Mouse (Mus musculus): ENCODE measurements around the gene Elf2. TPM values are rescaled to one million over a fixed set of nuclear protein-coding genes. Genes with fewer than 3 reads are reported as not detected.
"Not testable (repeated sequence)": the region's sequence is repeated elsewhere in the genome, so short reads cannot be mapped to it uniquely, and the experiment has no call there.

Gene Elf2
- polyA plus RNA-seq, 1 experiment from 2014 or later = 37.9 TPM

DNA sequence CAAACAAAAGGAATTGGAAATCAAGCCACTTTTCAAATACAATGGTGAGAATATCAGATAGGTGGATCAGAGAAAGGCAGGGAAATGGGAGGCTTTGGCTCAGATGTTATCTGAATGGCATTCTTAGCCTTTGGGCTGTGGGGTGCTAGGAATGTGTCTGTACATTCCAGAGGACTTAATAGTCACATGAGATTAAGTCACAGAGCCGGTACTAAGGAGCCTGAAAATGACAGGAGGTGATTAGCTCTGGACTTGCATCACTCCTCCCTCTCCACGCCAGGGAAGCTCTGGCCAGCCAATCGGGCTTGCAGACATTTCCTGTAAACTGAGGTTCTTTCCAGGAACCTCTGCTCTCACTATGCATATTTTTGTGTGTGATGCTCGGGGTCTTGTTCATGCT is 119.6 kb downstream of the Elf2 start:
- Histone ChIP-seq H3K9ac (ENCODE audit: low read depth, low read length) (no peak overlapping the region), H3K4me3 (ENCODE audit: low read depth, low read length) (no peak overlapping the region), H3K4me2 (no peak overlapping the region), H3K27me3 (replicated peaks; ENCODE audit: control insufficient read depth, insufficient read depth, low read length) (no peaks in the 10 kb centered on the region), H3K4me1 (replicated peaks; ENCODE audit: control insufficient read depth, insufficient read depth, low read length) (peaks cover 9% of the 10 kb centered on the region), H3K9me3 (ENCODE audit: control insufficient read depth, low read length) (no peaks in the 10 kb centered on the region), H3K27ac (ENCODE audit: low read depth, low read length) (no peak overlapping the region), H3K36me3 (ENCODE audit: control insufficient read depth, insufficient read depth, low read length) (no peaks in the 10 kb centered on the region)
- DNase-seq (ENCODE audit: low spot score) (no peak), ATAC-seq (replicated peaks; ENCODE audit: low FRiP score) (no peak)
- 30% methylated on average over 4 of the region's 4 CpGs for WGBS

DNA sequence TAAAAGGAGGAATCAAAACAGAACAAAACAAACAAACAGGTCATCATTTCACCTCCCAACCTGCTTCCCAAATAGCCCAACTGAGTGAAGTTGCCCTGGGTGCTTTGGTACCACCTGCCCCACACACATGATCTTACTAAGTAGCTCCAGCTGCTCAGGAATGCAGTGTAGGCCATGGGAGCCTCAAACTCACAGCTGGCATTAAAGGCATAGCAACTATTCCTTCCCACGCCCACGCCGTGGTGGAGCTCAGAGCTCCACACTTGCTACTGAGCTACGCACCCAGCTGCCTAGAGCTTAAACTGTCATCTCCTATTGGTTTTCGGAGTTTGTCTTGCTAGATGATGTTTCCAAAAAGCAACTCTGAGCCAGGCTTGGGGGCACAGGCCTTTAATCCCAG is 121.2 kb downstream of the Elf2 start:
- Histone ChIP-seq H3K27ac (ENCODE audit: low read depth, low read length) (no peak overlapping the region), H3K27me3 (replicated peaks; ENCODE audit: control insufficient read depth, insufficient read depth, low read length) (no peaks in the 10 kb centered on the region), H3K4me1 (replicated peaks; ENCODE audit: control insufficient read depth, insufficient read depth, low read length) (peaks cover 9% of the 10 kb centered on the region), H3K36me3 (ENCODE audit: control insufficient read depth, insufficient read depth, low read length) (no peaks in the 10 kb centered on the region), H3K9me3 (ENCODE audit: control insufficient read depth, low read length) (no peaks in the 10 kb centered on the region), H3K9ac (ENCODE audit: low read depth, low read length) (no peak overlapping the region), H3K4me2 (no peak overlapping the region), H3K4me3 (ENCODE audit: low read depth, low read length) (no peak overlapping the region)
- no peak for ATAC-seq (replicated peaks; ENCODE audit: low FRiP score)
- DNase-seq (ENCODE audit: low spot score) = no peak
- 86% methylated on average over 5 of the region's 5 CpGs for WGBS

DNA sequence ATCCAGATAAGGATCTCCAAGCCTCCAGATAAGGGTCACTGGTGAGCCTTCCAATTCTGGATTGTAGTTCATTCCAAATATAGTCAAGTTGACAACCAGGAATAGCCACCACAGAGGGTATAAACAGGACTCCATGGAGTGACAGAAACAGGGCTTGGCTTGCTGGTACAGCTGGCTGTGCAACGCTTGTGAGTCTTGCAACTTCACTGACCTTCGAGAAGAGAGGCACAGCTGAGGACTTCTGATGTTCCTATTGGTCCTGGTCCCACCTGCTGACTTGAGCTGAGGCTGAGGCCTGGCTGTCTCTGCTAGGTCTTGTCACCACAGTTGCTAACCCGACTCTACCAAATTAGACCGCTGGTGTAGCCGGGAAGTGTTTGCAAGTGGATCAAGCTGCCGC is 122.1 kb downstream of the Elf2 start:
- not testable (repeated sequence) for H3K36me3 ChIP-seq (ENCODE audit: control insufficient read depth, insufficient read depth, low read length); H3K9ac ChIP-seq (ENCODE audit: low read depth, low read length); ATAC-seq (replicated peaks; ENCODE audit: low FRiP score); H3K9me3 ChIP-seq (ENCODE audit: control insufficient read depth, low read length); H3K27ac ChIP-seq (ENCODE audit: low read depth, low read length); H3K4me2 ChIP-seq; H3K4me1 ChIP-seq (replicated peaks; ENCODE audit: control insufficient read depth, insufficient read depth, low read length); H3K27me3 ChIP-seq (replicated peaks; ENCODE audit: control insufficient read depth, insufficient read depth, low read length); H3K4me3 ChIP-seq (ENCODE audit: low read depth, low read length); DNase-seq (ENCODE audit: low spot score)
- WGBS = 87% methylated on average over 6 of the region's 6 CpGs

DNA sequence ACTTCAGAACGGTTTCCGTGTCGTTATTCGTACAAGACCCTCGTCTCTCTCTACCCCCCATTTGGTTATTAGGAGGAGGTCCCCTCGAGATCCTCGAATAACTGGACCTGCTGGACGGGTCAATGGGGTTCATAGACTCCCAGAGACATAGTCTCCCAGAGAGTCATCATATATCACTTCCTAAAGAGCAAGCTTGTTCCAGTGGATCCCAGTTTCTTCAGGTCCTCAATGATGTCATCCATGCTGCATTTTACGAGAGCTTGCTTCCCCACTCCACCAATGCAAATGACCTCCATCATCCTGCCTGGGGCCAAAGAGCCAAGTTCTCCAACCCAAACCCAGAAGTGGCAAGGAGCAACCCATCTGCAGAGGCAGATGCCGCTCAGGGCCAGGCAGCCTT is 124.1 kb downstream of the Elf2 start:
- not testable (repeated sequence) for H3K4me2 ChIP-seq; H3K4me1 ChIP-seq (replicated peaks; ENCODE audit: control insufficient read depth, insufficient read depth, low read length); H3K4me3 ChIP-seq (ENCODE audit: low read depth, low read length); H3K27ac ChIP-seq (ENCODE audit: low read depth, low read length); H3K27me3 ChIP-seq (replicated peaks; ENCODE audit: control insufficient read depth, insufficient read depth, low read length); H3K36me3 ChIP-seq (ENCODE audit: control insufficient read depth, insufficient read depth, low read length); H3K9me3 ChIP-seq (ENCODE audit: control insufficient read depth, low read length); DNase-seq (ENCODE audit: low spot score); H3K9ac ChIP-seq (ENCODE audit: low read depth, low read length); ATAC-seq (replicated peaks; ENCODE audit: low FRiP score)
- WGBS = 75% methylated on average over 5 of the region's 10 CpGs

DNA sequence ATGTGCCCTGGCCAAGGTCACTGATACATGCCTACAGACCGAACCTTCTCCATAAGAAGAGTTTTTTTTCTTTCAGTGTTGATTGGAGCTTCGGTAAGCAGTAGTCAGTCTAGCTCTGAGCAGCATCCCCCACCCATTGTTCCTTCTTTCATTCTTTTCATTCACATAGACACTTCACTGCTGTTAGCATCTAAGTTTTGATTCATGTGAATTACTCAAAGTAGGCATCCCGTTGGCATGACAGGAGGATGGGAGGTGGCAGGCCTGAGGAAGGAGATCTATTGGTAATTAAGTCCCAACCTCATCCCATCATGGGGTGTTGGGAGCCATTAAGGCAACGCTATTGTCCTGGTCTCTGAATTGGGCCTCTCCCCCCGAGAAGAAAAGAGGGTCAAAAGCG is 124.8 kb downstream of the Elf2 start:
- DNase-seq (ENCODE audit: low spot score) (no peak), ATAC-seq (replicated peaks; ENCODE audit: low FRiP score) (no peak)
- H3K9ac ChIP-seq (ENCODE audit: low read depth, low read length) = no peak overlapping the region
- H3K4me2 ChIP-seq = no peak overlapping the region
- no peaks in the 10 kb centered on the region for H3K4me1 ChIP-seq (replicated peaks; ENCODE audit: control insufficient read depth, insufficient read depth, low read length)
- 71% methylated on average over 6 of the region's 6 CpGs for WGBS
- no peaks in the 10 kb centered on the region for H3K9me3 ChIP-seq (ENCODE audit: control insufficient read depth, low read length)
- no peaks in the 10 kb centered on the region for H3K36me3 ChIP-seq (ENCODE audit: control insufficient read depth, insufficient read depth, low read length)
- H3K27ac ChIP-seq (ENCODE audit: low read depth, low read length) = no peak overlapping the region
- no peak overlapping the region for H3K4me3 ChIP-seq (ENCODE audit: low read depth, low read length)
- no peaks in the 10 kb centered on the region for H3K27me3 ChIP-seq (replicated peaks; ENCODE audit: control insufficient read depth, insufficient read depth, low read length)

DNA sequence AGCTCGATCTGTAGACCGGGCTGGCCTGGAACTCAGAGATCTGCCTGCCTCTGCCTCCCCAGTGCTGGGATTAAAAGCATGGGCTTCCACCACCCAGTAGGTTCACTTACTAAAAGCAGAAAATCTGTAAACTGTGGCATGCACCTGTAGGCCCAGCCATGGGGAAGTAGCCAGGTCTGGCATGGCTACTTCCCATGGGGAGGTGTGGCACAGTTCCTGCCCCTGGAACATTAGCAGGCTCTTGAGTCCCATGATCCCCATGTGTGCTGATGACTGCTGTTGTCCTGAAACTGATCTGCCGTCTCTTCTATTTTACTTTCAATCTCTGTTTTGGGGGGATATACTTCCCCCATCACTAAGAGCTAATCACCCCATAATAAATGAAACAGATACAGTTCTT is 127.4 kb downstream of the Elf2 start:
- no peak overlapping the region for H3K9ac ChIP-seq (ENCODE audit: low read depth, low read length)
- no peak overlapping the region for H3K27ac ChIP-seq (ENCODE audit: low read depth, low read length)
- no peak for DNase-seq (ENCODE audit: low spot score)
- H3K27me3 ChIP-seq (replicated peaks; ENCODE audit: control insufficient read depth, insufficient read depth, low read length) = no peaks in the 10 kb centered on the region
- H3K4me2 ChIP-seq = no peak overlapping the region
- H3K9me3 ChIP-seq (ENCODE audit: control insufficient read depth, low read length) = no peaks in the 10 kb centered on the region
- no peaks in the 10 kb centered on the region for H3K36me3 ChIP-seq (ENCODE audit: control insufficient read depth, insufficient read depth, low read length)
- H3K4me1 ChIP-seq (replicated peaks; ENCODE audit: control insufficient read depth, insufficient read depth, low read length) = no peaks in the 10 kb centered on the region
- no peak overlapping the region for H3K4me3 ChIP-seq (ENCODE audit: low read depth, low read length)
- no peak for ATAC-seq (replicated peaks; ENCODE audit: low FRiP score)
- WGBS = 88% methylated on average over 3 of the region's 3 CpGs

DNA sequence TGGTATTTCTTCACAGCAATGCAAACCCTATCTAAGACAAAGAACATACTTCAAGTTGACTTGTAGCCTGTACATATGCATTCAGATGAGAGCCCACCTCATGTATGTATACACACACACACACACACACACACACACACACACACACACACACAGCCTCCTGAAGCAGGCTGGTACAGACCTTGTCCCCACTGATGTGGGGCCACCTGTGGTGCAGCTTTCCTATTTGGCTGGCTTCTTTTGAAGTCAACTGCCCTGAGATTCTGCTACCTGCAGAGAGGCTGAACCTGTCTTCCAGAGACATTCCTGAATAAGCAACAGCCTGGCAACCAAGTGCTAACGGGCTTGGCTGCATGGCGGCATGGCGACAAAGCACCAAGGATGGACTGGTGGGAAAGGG is 130.0 kb downstream of the Elf2 start:
- no peak overlapping the region for H3K9ac ChIP-seq (ENCODE audit: low read depth, low read length)
- no peak overlapping the region for H3K4me3 ChIP-seq (ENCODE audit: low read depth, low read length)
- no peaks in the 10 kb centered on the region for H3K4me1 ChIP-seq (replicated peaks; ENCODE audit: control insufficient read depth, insufficient read depth, low read length)
- no peak overlapping the region for H3K27ac ChIP-seq (ENCODE audit: low read depth, low read length)
- 94% methylated on average over 3 of the region's 3 CpGs for WGBS
- no peaks in the 10 kb centered on the region for H3K36me3 ChIP-seq (ENCODE audit: control insufficient read depth, insufficient read depth, low read length)
- H3K27me3 ChIP-seq (replicated peaks; ENCODE audit: control insufficient read depth, insufficient read depth, low read length) = no peaks in the 10 kb centered on the region
- H3K4me2 ChIP-seq = no peak overlapping the region
- no peaks in the 10 kb centered on the region for H3K9me3 ChIP-seq (ENCODE audit: control insufficient read depth, low read length)
- ATAC-seq (replicated peaks; ENCODE audit: low FRiP score) = no peak
- no peak for DNase-seq (ENCODE audit: low spot score)

DNA sequence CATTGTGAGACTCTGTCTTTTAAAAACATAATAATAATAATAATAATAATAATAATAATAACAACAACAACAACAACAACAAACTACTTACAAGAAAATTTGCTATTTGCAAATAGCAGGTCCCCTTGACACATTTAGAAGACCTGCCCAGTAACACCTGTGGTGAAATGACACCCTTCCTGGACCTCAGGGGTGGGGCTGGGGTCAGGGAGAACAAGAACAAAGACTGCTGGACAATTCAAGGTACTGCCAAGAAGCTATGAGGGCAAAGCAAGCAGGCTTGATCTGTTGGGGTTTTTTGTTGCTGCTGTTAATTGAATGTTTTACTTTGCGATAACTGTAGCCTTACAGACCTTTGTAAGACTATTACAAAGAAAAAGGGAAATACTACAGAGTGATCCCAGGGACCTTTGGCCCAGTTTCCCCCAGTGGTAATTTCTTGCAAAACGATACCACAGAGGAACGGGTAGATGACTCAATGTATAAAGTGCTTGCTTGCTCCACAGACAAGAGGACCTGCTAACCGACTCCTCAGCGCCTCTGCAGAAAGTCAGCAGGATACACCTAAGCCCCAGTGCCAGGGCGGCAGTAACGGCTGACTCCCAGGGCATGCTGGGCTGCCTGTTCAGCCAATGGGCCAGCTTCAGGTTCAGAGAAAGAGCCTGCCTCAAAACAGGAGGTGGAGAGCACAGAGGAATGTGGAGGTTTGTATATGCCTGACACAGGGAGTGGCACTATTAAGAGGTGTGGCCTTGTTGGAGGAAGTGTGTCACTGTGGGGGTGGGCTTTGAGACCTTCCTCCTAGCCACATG is 130.8 kb downstream of the Elf2 start:
- H3K4me1 ChIP-seq (replicated peaks; ENCODE audit: control insufficient read depth, insufficient read depth, low read length) = no peaks in the 10 kb centered on the region
- no peaks in the 10 kb centered on the region for H3K36me3 ChIP-seq (ENCODE audit: control insufficient read depth, insufficient read depth, low read length)
- H3K9ac ChIP-seq (ENCODE audit: low read depth, low read length) = no peak overlapping the region
- no peak overlapping the region for H3K4me3 ChIP-seq (ENCODE audit: low read depth, low read length)
- H3K4me2 ChIP-seq = no peak overlapping the region
- no peak for DNase-seq (ENCODE audit: low spot score)
- no peaks in the 10 kb centered on the region for H3K27me3 ChIP-seq (replicated peaks; ENCODE audit: control insufficient read depth, insufficient read depth, low read length)
- 73% methylated on average over 7 of the region's 7 CpGs for WGBS
- no peak overlapping the region for H3K27ac ChIP-seq (ENCODE audit: low read depth, low read length)
- H3K9me3 ChIP-seq (ENCODE audit: control insufficient read depth, low read length) = no peaks in the 10 kb centered on the region
- no peak for ATAC-seq (replicated peaks; ENCODE audit: low FRiP score)

DNA sequence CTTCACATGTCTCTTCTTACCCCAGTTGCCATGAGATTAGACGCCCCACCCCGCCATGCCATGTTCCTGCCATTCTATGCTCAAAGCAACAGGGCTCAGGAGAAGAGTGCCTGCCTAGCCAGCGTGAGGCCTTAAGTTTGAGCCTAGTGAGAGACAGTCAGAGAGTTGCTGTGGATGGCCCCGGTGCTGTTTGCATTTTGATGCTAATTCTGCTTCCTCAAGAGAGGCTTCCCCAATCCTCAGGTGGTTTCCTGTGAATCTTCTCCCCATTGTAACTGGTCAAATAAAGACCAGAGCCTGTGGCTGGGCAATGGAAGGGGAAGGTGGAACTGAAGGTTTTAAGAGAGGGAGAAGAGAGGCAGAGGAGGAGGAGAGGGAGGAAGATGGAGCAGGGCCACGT is 131.8 kb downstream of the Elf2 start:
- H3K9me3 ChIP-seq (ENCODE audit: control insufficient read depth, low read length) = no peaks in the 10 kb centered on the region
- no peak overlapping the region for H3K9ac ChIP-seq (ENCODE audit: low read depth, low read length)
- H3K27ac ChIP-seq (ENCODE audit: low read depth, low read length) = no peak overlapping the region
- H3K4me2 ChIP-seq = no peak overlapping the region
- H3K27me3 ChIP-seq (replicated peaks; ENCODE audit: control insufficient read depth, insufficient read depth, low read length) = no peaks in the 10 kb centered on the region
- H3K36me3 ChIP-seq (ENCODE audit: control insufficient read depth, insufficient read depth, low read length) = no peaks in the 10 kb centered on the region
- no peak overlapping the region for H3K4me3 ChIP-seq (ENCODE audit: low read depth, low read length)
- DNase-seq (ENCODE audit: low spot score) = no peak
- H3K4me1 ChIP-seq (replicated peaks; ENCODE audit: control insufficient read depth, insufficient read depth, low read length) = no peaks in the 10 kb centered on the region
- no peak for ATAC-seq (replicated peaks; ENCODE audit: low FRiP score)
- WGBS = 54% methylated on average over 5 of the region's 5 CpGs
